ENCODE assay signal across 8 mouse cellular contexts in genomic region chr1:194617918-194618317, GRCm38 (mm10). TPM values are rescaled to one million over a fixed set of nuclear protein-coding genes. Genes with fewer than 3 reads are reported as not detected.
DNase-seq lines count a peak whose midpoint lies in the region; ATAC-seq lines count a peak whose summit lies in the region.

Plxna2 (plus strand) TSS chr1:194618218.

- 0 out of 2 replicates have a peak within 1 kb of the TSS, but pooled peaks have one; percentile 10 for H3K27ac ChIP-seq in embryonic facial prominence, embryonic 10.5 days (replicated peaks)
- no peak within 1 kb of the TSS for H3K27ac ChIP-seq in limb, embryonic 13.5 days

- intact Hi-C loops in gastrocnemius, postnatal 36 days (cut with DNase I): loop anchor here (5.0 kb wide), 1 partner anchor 199 kb away; no protein-coding TSS in a partner anchor
- intact Hi-C loops in heart, postnatal 14 days (cut with DNase I): loop anchor here (2.0 to 5.0 kb wide), 2 partner anchors 134 to 197 kb away; no protein-coding TSS in a partner anchor

- peak within 1 kb of the TSS; percentile 97 for H3K4me2 ChIP-seq in limb, embryonic 13.5 days (replicated peaks)

- H3K9ac ChIP-seq in limb, embryonic 13.5 days: 0 out of 2 replicates have a peak within 1 kb of the TSS, but pooled peaks have one; percentile 81

- no peaks in the 10 kb centered on the region for H3K36me3 ChIP-seq in embryonic facial prominence, embryonic 10.5 days (replicated peaks)
- H3K36me3 ChIP-seq in limb, embryonic 13.5 days: no peaks in the 10 kb centered on the region

- peak within 1 kb of the TSS; percentile 92 for H3K4me3 ChIP-seq in embryonic facial prominence, embryonic 10.5 days
- peak within 1 kb of the TSS; percentile 71 for H3K4me3 ChIP-seq in limb, embryonic 13.5 days

- peaks cover 43% of the 10 kb centered on the region for H3K4me1 ChIP-seq in embryonic facial prominence, embryonic 10.5 days
- H3K4me1 ChIP-seq in limb, embryonic 13.5 days: peaks cover 22% of the 10 kb centered on the region; the same call in 1 of the 2 replicates

- no peak for ATAC-seq in limb, embryonic 13.5 days (ENCODE audit: low FRiP score, low read depth)

- 97% methylated on average over 2 of the region's 2 CpGs for WGBS in embryonic facial prominence, embryonic 10.5 days
- 90% methylated on average over 2 of the region's 2 CpGs for WGBS in limb, embryonic 13.5 days

- H3K27me3 ChIP-seq in embryonic facial prominence, embryonic 10.5 days (replicated peaks; ENCODE audit: low read depth, poor library complexity, severe bottlenecking): peaks cover 10% of the 10 kb centered on the region
- peaks cover 17% of the 10 kb centered on the region for H3K27me3 ChIP-seq in limb, embryonic 13.5 days

- DNase-seq in gastrocnemius, postnatal 4 days (ENCODE audit: low spot score in 2 of 2): no peak
- DNase-seq in gastrocnemius, postnatal 36 days: no peak
- DNase-seq in embryonic facial prominence, embryonic 10.5 days (ENCODE audit: low spot score): no peak
- no peak for DNase-seq in heart, postnatal 14 days
- no peak for DNase-seq in ovary, postnatal 14 days (ENCODE audit: low spot score)
- DNase-seq in retina, embryonic 14.5 days (ENCODE audit: low spot score): no peak
- DNase-seq in lung, postnatal 36 days: no peak

- H3K9me3 ChIP-seq in embryonic facial prominence, embryonic 10.5 days: no peaks in the 10 kb centered on the region
- H3K9me3 ChIP-seq in limb, embryonic 13.5 days: no peaks in the 10 kb centered on the region

RNA-seq across cellular contexts. Expression of gene Plxna2, which starts in this region (rescaled TPM):
- 10 to 100 TPM; 27.2 to 31.9 TPM for total RNA-seq in gastrocnemius, postnatal 4 days (2021)
- total RNA-seq in gastrocnemius, postnatal 36 days (2021): 1 to 10 TPM; 6.6 to 8.5 TPM
- polyA plus RNA-seq in embryonic facial prominence, embryonic 10.5 days (2016; fragmentation: Nextera tagmentation; extraction: Ambion mirVana): 12.9 and 15.3 TPM in 2 replicates
- total RNA-seq in heart, postnatal 14 days (2021): 10 to 100 TPM; 26.6 to 29.7 TPM
- 5.6 and 6.7 TPM in 2 replicates for polyA plus RNA-seq in limb, embryonic 13.5 days (2015; fragmentation: Nextera tagmentation; extraction: Ambion mirVana)
